Mouse (Mus musculus): ENCODE measurements at regions not wholly inside any gene's neighbourhood (a gene's known extent, or its start where the extent isn't known, plus 50 kb on each side); places are given as distances from the start of the nearest gene placed in this dataset.

DNA sequence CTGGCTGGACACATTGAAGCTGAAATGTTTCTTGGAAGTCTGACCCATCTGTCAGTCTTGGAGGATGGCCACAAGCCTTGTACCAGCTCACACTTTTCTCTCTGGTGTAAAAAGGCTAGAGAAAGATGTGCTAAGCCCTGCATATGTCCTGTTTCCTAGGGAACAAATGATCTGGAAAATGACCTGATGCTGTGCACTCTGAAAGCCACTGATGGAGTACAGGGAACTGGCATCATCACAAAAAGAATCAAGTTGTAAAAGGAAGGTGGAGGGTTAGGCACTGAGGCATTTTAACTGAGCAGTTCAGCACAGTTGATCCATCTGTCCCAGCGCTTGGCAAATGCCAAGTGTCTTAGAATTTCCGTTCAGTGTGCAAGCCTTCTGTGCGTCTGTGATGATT lies 144.8 kb upstream of the Shh start:
- no peak overlapping the region for H3K4me3 ChIP-seq (ENCODE audit: insufficient read depth, low read length)
- no peak overlapping the region for H3K27ac ChIP-seq (ENCODE audit: insufficient read depth, low read length)
- TF ChIP-seq POLR2A (IDR thresholded peaks at IDR 0.05; ENCODE audit: extremely low read depth, insufficient read depth, low read length) (no peak), CTCF (IDR thresholded peaks at IDR 0.05; ENCODE audit: extremely low read depth, insufficient read depth, low read length) (no peak)
- H3K4me1 ChIP-seq (ENCODE audit: control insufficient read depth, insufficient read depth, low read length) = no peaks in the 10 kb centered on the region

DNA sequence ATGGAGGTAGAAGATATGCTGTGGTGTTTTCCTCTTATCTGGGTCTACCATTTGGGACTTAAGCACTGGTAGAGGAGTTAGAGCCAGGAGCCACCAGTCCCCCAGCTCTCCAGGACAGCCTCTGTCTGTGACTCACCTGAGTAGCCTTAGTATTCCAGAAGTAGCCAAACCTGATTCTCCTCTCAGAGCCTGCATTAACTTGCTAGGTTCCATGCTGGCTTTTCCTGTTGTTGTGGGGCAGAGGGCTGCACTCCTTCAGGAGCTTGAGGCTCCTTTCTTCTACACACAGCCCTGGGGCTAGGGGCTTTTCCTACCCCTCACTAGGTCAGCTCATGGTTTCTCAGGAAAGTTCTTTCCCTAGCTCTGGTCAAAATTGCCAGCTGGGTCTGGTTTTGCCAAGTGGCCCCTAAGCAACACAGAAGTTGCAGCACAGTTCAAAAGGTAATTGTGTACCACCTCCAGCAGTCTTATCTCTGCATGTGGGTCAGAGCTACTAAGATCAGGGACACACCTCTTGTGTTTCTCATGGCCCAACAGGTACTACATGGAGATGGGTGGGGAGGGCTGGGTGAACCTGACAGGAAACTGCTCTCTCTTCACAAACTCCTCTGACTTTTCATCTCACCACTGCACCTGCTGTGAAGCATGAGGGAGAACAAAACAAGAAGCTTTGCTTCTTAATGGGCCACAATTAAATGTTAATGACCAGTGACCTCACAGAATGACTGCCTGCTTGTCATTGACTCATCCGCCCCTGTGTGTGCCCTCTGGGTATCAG lies 129.7 kb upstream of the Shh start:
- TF ChIP-seq POLR2A (IDR thresholded peaks at IDR 0.05; ENCODE audit: extremely low read depth, insufficient read depth, low read length) (no peak), CTCF (IDR thresholded peaks at IDR 0.05; ENCODE audit: extremely low read depth, insufficient read depth, low read length) (no peak)
- no peak overlapping the region for H3K27ac ChIP-seq (ENCODE audit: insufficient read depth, low read length)
- H3K4me3 ChIP-seq (ENCODE audit: insufficient read depth, low read length) = no peak overlapping the region
- no peaks in the 10 kb centered on the region for H3K4me1 ChIP-seq (ENCODE audit: control insufficient read depth, insufficient read depth, low read length)

DNA sequence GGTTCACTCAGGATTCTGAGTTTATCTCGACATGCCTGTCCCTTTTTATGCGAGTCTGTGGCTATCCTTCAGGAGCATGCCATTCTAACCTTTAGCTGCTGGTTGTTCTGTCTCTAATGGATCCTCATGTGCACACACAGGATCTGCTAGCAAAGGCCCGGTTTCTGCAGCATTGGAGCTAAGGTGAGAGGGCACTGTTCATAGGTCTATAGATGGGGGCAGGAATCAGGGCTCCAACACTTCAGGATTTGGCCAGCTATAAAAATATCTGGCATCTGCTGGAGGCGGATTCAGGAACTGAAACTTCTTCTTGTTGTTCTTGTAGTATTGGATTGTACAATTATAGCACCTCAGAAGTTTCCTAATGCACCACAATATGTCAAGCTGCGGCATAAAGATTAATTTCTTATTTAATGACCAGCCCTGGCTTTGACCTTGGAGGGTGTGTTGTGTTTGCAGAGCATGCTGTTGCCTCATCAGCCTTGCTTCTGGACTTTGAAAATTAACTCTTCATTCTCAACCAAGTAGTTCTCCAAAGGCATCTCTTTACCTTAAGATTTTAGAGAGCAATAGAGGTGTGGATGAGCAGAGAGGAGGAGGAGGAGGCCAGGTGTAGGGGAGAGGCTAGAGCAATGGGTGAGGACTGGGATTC lies 104.4 kb upstream of the Shh start:
- H3K27ac ChIP-seq (ENCODE audit: insufficient read depth, low read length) = no peak overlapping the region
- no peak for TF ChIP-seq POLR2A (IDR thresholded peaks at IDR 0.05; ENCODE audit: extremely low read depth, insufficient read depth, low read length)
- no peak overlapping the region for H3K4me3 ChIP-seq (ENCODE audit: insufficient read depth, low read length)
- H3K4me1 ChIP-seq (ENCODE audit: control insufficient read depth, insufficient read depth, low read length) = no peaks in the 10 kb centered on the region

DNA sequence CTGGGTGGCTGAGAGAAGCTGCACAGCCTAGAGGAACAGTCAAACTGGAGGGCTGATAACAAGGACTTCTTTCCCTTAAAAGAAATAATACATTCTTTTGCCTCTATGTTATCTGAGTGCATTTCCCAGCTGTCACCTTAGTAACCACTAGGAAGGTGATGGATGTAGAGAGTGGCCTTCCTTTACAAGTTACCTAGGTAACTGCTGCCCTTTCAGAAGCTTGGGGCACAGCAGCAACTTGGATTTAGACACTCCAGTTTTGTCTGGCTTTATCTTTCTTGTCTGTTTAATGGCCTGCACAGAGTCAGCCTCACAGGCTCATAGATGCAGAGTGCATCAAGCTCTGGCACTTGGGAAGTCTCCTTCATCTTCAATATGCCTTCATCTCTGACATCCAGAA lies 101.4 kb upstream of the Shh start:
- H3K27ac ChIP-seq (ENCODE audit: insufficient read depth, low read length) = no peak overlapping the region
- no peak overlapping the region for H3K4me3 ChIP-seq (ENCODE audit: insufficient read depth, low read length)
- TF ChIP-seq CTCF (IDR thresholded peaks at IDR 0.05; ENCODE audit: extremely low read depth, insufficient read depth, low read length) (no peak), POLR2A (IDR thresholded peaks at IDR 0.05; ENCODE audit: extremely low read depth, insufficient read depth, low read length) (no peak)
- H3K4me1 ChIP-seq (ENCODE audit: control insufficient read depth, insufficient read depth, low read length) = no peaks in the 10 kb centered on the region

GRCm38 (mm10) chr5:28567341-28567905 lies 100.4 kb upstream of the Shh start:
- no peak for TF ChIP-seq CTCF (IDR thresholded peaks at IDR 0.05; ENCODE audit: extremely low read depth, insufficient read depth, low read length)
- no peak for TF ChIP-seq POLR2A (IDR thresholded peaks at IDR 0.05; ENCODE audit: extremely low read depth, insufficient read depth, low read length)
- H3K4me3 ChIP-seq (ENCODE audit: insufficient read depth, low read length) = no peak overlapping the region
- H3K4me1 ChIP-seq (ENCODE audit: control insufficient read depth, insufficient read depth, low read length) = no peaks in the 10 kb centered on the region
- H3K27ac ChIP-seq (ENCODE audit: insufficient read depth, low read length) = no peak overlapping the region

DNA sequence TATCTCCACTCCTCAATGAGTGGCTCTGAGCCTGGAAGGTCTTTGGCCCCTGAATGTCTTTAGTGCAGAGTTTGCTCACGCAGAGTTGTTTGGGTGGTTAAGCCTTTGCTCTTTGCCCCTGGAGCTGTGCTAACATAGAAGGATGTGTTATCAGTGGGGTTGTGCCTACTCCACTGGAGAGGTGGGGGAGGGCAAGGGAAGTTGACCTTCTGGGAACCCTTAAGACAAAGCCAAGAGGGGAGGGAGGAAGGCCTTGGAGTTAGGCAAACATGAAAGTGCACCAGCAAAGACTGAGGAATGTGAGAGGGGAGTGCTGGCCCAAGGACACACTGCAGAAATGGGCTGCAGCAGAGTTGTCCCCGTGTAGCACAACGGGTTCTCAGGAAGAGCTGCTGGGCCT lies 96.3 kb upstream of the Shh start:
- Histone ChIP-seq H3K27ac (ENCODE audit: insufficient read depth, low read length) (no peak overlapping the region), H3K4me1 (ENCODE audit: control insufficient read depth, insufficient read depth, low read length) (no peaks in the 10 kb centered on the region), H3K4me3 (ENCODE audit: insufficient read depth, low read length) (no peak overlapping the region)
- TF ChIP-seq POLR2A (IDR thresholded peaks at IDR 0.05; ENCODE audit: extremely low read depth, insufficient read depth, low read length) (no peak), CTCF (IDR thresholded peaks at IDR 0.05; ENCODE audit: extremely low read depth, insufficient read depth, low read length) (no peak)

GRCm38 (mm10) chr5:28562917-28563316 lies 95.9 kb upstream of the Shh start:
- Histone ChIP-seq H3K4me3 (ENCODE audit: insufficient read depth, low read length) (no peak overlapping the region), H3K4me1 (ENCODE audit: control insufficient read depth, insufficient read depth, low read length) (no peaks in the 10 kb centered on the region), H3K27ac (ENCODE audit: insufficient read depth, low read length) (no peak overlapping the region)
- no peak for TF ChIP-seq POLR2A (IDR thresholded peaks at IDR 0.05; ENCODE audit: extremely low read depth, insufficient read depth, low read length)
- no peak for TF ChIP-seq CTCF (IDR thresholded peaks at IDR 0.05; ENCODE audit: extremely low read depth, insufficient read depth, low read length)

DNA sequence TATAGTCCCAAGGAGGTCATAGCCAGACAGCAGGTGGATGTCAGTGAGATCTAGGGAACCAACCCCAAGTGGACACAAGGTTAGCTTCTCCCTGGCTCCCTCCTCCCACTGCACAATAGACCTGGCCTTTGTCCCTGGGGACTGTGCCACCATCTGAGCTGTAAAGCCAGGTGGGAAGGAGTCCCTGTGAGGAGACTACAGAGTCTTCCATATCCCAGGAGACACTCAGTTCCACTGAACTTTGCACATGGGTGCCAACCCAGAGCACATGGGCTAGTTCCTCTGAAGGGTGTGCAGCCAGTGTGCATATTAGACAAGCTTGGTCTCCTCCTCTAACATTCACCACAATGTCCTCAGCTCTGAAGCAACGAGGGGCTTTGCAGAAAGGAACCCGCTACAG lies 86.5 kb upstream of the Shh start:
- Histone ChIP-seq H3K4me3 (ENCODE audit: insufficient read depth, low read length) (no peak overlapping the region), H3K4me1 (ENCODE audit: control insufficient read depth, insufficient read depth, low read length) (no peaks in the 10 kb centered on the region), H3K27ac (ENCODE audit: insufficient read depth, low read length) (no peak overlapping the region)
- no peak for TF ChIP-seq POLR2A (IDR thresholded peaks at IDR 0.05; ENCODE audit: extremely low read depth, insufficient read depth, low read length)
- TF ChIP-seq CTCF (IDR thresholded peaks at IDR 0.05; ENCODE audit: extremely low read depth, insufficient read depth, low read length) = no peak

- no peak overlapping the region for H3K27ac ChIP-seq (ENCODE audit: insufficient read depth, low read length)
- TF ChIP-seq CTCF (IDR thresholded peaks at IDR 0.05; ENCODE audit: extremely low read depth, insufficient read depth, low read length) = no peak
- H3K4me3 ChIP-seq (ENCODE audit: insufficient read depth, low read length) = no peak overlapping the region
- H3K4me1 ChIP-seq (ENCODE audit: control insufficient read depth, insufficient read depth, low read length) = no peaks in the 10 kb centered on the region
Measured at GRCm38 (mm10) chr5:28530202-28530855, 63.3 kb upstream of the Shh start.
